Mouse (Mus musculus): ENCODE measurements around the gene Epb41.

DNA sequence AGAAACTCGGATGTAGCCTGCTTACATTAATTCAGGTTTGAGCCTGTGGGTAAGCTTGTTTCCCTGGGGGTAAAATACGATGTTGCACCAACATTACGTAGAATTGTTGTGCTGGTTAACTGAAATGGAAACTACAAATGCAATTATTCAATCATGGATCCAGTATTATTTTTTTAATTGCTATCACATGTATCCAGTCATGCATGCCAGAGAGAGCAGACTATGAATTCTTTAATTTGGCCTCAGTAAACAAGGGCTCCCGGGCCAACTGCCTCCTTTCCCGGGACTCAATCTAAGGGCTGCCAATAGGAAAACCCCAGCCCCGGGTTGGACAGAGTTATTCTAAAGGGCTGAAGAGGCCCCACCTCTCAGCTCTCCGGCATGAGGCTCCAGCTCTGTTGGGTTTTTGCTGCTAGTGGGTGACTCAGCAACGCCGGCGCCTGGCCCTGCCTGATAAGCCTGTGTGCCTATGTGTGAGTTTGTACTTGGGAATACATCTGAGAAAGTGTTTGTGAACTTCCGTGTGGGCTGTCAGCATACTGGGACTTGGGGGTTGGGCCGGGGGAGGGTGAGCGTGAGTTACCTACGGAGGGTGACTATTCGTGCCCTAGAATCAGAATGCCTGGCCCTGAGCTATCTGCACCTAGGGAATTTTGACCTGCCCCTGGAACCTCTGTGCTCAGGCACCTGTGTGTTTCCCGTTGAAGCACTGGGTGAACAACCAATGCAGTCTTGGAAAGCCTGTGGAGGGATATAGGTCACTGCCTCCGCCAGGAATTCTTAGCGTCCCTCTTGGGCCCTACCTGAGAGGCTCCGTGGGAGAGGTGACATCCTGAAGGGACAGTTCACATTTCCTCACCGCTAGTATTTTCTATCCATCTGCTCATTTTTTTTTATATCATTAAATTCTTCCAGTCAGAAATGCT, 1.6 kb upstream of the Epb41 start:
- TF ChIP-seq CTCF (IDR thresholded peaks at IDR 0.05; ENCODE audit: low read depth) (peak; percentile 3; the same call in 1 of the 2 replicates), EP300 (IDR thresholded peaks at IDR 0.05; ENCODE audit: low read depth) (peak; percentile 95)
